Mouse (Mus musculus): ENCODE measurements around the gene Yif1b.
A peak's percentile ranks its signal among the peaks of the same experiment; 100 is the strongest.

The Yif1b gene

DNA sequence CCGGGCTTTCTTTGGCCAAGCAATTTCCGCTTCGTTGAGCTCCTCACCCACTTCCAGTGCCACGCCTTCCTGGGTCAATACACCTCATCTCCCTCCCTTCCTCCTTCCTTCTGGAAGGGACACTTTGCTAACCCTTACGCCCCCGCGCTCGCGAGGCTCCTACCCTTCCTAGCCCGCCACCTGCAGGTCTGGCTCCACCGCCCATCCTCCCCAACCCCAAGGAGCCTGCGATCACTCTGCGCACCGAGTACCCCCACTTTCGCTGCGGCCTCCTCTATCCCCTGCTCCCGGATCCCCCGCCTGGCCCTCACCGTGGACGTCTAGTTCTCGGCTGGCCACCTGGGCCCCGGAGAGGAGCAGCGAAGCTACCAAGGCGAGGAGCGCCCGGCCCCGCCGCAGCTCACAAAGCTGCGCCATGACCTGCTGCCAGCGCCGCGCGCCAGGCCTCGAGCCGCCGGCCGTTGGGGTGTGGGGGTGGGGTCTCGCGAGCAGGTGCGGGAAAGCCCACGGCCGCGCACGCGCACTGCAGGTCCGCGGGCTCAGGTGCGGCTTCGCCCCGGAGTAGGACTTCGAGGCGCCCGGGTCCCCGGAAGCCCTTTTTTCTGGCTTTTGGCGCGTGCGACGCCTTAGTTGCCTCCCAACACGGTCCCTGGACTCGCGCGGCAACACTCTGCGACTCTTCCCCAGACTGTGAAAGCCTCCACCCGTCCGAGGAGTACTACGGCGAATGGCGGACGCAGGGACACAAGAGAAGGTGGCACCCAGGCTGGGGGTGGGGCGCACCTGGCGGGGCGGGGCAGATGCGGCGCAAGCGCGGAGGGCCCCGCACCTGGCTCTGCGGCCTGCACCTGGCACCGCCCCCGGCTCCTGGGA, 43.3 kb downstream of the Yif1b start, which contains the start of gene Spint2:
Gene Spint2, minus strand, starts transcription at position 712 of the 873 bp plus-strand sequence.
- DNase-seq (ENCODE audit: low spot score), result peak; percentile 41

DNA sequence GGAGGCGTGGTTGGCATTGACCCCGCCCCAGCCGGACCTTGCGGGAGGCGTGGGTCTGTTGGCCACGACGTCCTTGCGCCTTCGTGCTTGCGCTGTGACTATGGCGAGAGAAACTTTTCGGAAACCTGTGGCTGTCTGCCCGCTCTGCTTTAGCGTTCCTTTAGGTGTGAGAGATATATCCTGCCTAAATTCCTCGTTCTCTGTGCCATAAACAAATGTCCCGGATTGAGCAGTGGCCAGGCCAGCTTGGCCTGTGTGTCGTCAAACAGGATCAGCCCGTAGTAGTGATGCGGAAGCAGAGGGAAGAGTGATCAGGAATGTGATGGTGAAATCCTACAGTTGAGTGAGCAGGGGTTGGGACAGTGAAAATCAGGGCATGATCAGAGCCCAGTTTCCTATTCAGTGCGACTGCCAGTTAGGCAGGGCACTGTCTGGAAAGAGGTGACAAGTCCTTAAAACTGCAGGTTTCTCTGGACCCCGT, 44.0 kb downstream of the Yif1b start:
- no peak for DNase-seq (ENCODE audit: low spot score)

DNA sequence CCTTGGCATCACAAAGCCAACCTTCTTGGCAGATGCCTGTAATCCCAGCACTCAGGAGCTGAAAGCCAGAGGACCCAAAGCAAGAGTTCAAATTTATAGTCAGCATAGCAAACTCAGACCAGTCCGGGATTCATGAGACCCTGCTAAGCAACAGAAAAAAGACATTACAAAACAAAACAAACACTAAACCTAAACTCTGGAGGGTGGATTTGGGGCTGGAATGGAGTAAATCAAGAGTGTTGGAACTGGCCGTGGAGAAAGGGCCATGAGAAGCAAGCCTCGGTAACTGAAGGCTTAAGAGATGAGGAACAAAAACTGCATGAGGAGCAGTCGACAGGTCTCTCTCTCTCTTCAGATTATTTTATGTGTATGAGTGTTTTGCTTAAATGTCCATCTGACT, 45.7 kb downstream of the Yif1b start:
- DNase-seq (ENCODE audit: low spot score), result no peak

DNA sequence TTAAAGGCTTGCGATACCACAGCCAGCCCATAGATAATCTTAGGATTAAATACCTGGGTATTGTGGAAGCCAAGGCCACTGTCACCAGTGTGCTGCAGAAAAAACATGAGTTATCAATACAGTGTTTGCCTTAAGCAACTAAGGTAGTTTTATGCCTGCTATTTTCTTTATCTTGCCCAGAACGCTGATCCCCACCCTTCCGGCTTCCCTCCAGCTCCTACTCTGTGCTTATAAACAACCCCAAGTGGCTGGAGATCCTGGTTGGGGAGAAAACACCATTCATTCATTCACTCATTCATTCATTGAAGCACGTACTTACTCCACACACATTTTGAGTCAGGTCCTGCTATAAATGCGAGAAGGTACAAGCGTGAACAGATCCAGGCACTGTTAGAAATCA, 46.4 kb downstream of the Yif1b start:
- no peak for DNase-seq (ENCODE audit: low spot score)

DNA sequence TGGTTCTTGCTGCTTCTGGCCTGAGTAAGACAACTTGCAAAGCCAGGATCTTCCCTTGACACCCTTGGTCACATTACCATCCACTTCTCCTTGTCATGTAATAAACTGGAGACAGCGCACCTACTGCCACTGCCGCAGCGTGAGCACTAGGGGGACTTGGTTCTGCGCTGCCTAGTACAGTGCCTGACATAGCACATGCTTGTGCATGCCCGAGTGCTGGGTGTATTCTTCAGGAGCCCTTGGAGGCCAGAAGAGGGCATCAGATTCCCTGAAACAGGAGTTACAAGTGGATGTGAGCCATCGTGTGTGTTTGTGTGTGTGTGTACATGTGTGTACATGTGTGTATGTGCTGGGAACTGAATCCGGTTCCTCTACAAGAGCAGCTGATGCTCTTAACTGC, 49.4 kb downstream of the Yif1b start:
- no peak for DNase-seq (ENCODE audit: low spot score)

DNA sequence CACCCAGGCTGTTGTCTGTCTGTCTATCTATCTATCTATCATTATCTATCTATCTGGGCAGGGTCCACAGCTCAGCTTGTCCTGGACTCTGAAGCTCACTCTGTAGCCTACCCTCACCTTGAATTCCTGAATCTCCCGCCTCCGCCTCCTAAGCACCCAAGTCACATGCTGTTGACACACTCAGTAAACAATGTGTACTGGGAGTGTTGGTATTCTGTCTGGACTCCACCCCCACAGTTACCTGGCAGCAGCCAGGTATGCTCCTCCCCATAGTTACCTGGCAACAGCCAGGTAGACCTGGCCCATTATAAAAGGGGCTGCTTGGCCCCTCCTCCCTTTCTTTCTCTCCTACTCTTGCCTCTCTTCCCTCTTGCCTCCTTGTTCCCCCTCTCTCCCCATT, 50.0 kb downstream of the Yif1b start:
- no peak for DNase-seq (ENCODE audit: low spot score)

DNA sequence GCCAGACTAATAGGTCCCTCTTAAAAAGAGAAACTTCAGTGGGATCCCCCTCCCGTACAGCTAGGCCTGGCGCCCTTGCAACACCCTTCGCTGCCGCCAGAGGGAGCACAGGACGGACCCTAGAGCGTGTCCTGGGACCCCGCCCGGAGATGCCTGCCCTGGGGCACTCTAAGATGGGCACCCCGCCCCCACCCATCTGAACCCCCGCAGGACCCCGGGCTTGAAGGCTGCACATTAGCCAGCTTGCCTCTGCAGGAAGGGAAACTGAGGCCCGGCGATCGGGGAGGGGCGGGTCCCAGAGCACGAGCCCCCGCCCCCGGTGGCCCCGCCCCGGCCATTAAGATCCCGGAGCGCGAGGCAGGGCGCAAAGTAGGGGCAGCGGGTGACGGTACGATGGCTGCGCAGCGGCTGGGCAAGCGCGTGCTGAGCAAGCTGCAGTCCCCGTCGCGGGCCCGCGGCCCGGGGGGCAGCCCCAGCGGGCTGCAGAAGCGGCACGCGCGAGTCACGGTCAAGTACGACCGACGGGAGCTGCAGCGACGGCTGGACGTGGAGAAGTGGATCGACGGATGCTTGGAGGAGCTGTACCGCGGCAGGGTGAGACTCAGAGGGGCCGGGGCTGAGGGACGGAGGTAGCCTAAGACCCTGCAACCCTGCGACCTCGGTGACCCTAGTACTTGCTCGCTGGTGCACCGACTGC, 51.0 kb downstream of the Yif1b start, which contains the start of gene Ppp1r14a:
Gene Ppp1r14a, plus strand, starts transcription at position 367 of the 697 bp plus-strand sequence.
- peak; percentile 66 for DNase-seq (ENCODE audit: low spot score)

DNA sequence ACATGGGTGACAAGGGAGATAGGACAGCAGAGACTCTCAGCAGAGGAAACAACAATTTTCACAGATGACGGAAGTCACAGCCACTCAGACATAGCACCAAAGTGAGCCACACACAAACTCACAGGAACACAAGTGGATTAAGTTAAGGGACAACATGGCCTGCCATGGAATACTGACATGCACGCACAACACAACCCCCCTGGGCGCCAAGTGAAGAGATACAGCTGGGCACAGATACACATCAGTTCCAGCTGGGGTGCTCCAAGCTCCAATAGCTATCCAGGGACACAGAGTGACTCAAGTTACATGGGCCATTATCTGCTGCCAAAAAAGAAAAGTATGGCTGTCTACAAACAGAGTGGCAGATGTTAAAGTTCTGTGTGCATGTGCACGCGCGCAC, 51.7 kb downstream of the Yif1b start:
- peak; percentile 21 for DNase-seq (ENCODE audit: low spot score)

DNA sequence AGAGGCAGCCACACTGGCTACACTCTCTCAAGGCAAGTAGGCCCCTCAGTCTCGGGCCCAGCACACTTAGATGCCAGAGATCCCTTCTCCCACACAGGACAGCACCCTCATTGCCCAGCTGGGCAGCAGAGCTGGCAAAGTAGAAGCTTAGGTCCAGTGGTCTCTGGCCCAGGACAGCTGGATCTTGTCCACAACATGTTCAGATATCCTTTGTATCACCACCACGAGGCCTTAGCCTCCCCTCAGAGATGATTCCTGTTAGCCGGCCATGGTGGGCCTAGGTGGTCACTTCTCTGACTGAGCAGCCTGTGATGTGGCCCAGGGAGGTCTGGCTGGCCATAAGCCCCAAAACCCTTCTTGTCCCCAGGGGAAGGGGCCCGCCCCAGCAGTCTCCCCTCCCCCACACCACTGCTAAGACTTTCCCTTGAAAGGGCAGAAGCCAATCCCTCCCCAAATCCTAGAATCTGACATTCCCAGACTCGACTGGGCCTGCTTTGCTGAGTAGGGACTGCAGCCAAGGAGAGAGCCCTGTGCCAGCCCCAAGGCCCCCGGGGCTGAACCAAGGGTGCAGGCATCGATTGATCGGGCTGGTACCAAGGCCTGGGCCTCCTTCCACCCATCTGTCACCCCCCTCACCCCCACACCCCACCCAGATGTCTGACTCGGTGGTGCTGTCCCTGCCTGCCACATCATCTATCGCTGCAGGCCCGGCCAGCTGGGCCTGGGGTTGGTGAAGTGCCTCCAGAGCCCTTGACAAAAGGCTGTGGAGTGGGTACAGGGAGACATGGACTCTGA, 52.8 kb downstream of the Yif1b start:
- DNase-seq (ENCODE audit: low spot score), result peak; percentile 64

DNA sequence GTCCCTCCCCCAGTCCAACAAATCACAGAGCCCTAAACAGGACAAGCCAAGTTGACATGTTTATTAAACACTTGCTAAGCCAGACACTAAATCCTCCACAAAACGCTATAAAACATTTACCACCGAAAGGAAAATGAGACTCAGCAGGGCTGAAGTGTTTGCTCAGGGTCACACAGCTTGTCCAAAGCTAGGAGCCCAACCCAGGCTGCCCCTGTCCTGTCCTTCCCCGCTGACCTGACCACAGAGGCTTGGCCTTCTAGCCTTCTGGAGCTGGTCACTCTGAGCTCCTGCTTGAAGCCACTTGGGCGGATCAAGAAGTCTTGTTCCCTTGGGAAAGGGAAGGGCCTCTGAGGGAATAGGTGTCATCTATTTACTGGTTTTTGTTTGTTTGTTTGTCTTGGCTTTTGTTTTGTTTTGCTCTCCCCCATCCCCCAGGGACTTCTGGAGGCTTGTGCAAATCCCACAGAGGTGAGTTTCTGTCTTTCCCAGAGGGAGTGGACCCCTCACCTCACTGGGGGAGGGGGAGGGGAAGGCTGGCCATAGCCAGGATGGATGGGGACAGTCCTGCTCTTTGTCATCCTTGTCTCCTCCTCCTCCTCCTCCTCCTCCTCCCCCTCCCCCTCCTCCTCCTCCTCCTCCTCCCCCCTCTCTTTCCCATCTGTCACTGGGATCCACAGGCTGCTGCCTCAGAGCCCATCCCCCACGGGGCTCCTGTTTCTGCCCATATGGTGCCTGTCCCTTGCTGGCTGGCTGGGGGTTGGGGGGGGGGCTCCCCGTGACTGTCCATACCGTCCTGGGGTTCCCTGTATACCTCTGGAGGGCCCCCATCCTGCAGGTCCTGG, 53.7 kb downstream of the Yif1b start:
- DNase-seq (ENCODE audit: low spot score), result peak; percentile 56

DNA sequence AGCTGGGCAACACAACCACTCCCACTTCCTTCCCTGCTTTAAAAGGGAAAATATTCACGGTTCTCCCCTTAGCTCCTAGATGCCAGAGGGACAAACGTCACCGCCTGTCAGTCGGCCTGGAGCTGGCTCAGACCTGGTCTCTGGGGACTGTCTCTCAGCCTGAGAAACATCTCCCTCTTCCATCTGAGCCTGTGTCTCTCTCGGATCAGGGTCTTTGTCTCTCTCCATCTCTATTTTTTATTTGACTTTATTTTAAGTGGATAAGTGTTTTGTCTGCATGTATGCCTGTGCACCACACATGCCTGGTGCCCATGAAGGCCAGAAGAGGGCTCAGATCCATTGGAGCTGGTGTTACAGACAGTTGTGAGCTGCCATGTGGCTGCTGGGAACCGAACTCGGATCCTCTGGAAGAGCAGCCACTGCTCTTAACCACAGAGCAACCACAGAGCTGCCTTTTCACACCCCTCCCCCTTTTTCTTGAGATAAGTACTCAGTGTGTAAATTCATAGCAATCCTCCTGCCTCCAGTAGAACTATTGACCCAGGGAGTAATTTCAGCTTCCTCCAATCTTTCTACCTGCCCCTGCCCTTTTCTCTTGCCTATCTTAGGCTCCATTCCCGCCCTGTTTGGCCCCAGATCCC, 54.4 kb downstream of the Yif1b start:
- DNase-seq (ENCODE audit: low spot score), result no peak

DNA sequence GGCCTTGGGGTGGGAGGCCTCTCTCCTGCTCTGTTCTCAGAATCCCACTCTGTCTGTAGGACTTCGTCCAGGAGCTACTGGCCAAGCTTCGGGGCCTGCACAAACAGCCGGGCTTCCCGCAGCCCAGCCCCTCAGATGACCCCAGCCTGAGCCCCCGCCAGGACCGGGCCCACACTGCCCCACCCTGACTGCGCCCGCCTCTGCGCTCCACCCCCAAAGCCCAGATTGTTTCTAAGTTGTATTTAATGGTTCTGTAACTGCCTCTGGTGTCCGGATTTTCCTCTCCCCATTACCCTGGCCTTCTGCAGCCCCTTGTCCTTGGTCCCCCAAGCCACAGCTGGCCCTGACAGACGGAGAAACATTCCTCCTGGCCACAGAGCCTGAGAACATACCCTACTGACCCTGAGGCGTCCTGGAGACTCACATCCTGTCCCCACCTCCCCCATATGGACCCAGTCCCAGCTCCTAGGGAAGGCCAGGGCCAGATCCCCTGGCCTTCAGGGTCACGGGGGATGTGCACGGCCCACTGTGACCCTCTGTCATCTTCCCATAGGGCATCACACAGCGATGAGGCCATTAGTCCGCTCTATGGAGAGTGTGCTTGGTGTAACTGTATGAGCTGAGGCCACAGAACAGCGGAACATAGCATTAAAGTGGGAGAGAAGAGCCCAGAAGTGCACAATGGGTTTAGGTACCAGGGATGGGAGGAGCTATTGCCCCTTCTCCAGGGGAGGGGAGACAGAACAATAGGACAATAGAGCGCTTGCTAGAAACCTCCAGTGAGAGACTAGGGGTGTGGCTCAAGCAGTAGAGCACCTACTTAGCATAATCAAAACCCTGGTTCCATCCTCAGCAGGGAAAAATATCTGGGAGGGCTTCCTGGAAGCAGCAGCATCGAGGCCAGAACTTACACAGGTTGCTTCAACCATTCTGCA, 55.3 kb downstream of the Yif1b start:
- no peak for DNase-seq (ENCODE audit: low spot score)

DNA sequence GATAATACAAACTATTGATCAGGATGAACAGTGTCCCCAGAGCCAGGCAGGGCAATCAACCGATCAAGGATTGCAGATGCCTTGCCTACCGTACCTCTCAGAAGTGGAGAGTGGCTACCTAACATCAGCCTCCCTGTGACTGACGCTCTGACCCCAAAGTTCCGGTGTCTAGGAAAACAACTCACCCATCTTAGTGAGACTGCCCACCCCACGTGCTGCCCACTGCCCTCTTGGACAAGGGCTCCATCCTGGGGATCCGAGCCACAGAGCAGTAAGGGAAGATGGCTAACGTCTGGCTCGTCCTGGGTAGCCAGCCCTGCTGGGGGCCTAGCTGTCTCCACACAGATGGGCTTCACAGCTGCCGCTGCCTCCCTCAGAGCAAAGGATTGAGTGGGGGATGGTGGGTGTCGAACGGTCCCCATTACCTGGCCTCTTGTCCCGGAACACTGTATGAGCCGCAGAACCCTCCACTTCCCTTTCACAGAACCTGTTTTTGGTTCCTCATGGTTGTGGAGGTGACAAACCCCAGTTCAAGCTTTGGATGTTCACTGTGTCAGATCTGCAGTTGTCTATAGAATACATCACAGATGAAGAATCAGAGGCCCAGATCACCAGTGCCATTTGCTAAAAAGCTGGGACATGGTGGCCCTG, 56.1 kb downstream of the Yif1b start:
- DNase-seq (ENCODE audit: low spot score), result no peak

DNA sequence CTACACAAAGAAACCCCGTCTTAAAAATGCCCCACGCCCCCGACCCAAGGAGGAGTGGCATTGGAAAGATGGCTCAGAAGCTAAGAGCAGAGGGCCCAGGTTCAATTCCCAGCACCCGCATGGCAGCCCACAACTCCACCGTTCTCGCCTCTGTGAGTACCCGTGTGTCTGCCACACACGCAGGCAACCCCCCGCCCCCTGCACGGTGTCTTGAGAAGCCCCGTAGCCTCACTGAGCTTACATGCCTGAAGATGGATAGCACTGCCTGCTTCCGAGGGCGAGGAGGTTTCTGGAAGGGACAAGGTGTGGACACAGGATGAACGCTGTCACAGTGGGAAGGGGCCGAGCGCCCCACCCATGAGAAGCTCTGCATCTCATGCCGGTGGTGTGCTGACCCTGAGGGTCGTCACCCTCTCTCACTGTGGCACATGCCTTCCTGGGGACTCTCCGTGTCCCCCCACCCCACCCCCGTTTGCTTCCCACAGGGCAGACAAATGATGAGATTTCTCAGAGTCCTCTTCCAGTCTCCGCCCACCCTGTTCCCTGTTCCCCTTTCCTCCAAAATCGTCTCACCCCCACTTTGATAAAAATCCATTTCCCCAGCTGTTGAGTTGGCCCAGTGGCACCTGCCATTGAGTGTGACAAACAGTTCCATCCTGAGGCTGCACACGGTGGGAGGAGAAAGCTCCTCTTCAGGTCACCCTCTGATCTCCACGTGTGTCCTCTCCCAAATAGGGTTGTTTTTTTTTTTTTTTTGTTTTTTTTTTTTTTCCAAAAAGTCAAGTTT, 57.9 kb downstream of the Yif1b start:
- no peak for DNase-seq (ENCODE audit: low spot score)

DNA sequence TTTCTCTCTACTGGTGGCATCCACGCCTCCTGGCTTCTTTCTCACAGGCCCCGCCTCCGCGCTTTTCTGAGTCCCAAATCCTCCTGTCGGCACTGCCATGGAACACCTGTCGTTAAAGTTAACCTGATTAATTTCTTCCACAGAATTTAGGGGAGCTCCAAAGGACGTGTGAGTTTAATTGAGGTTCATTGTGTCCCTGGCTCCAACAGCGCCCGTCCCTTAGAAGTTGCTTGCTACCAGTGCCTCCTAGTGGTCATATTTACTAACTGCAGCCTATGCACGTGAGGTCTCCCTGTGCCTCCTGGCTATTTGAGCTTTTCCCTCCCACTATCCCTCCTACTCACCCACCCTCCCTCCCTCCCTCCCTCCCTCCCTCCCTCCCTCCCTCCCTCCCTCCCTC, 58.9 kb downstream of the Yif1b start:
- DNase-seq (ENCODE audit: low spot score), result peak; percentile 79

Measured in layer of hippocampus, adult 11-12 months (tissue).